ENCODE assay signal across 8 mouse cellular contexts in the genomic region with DNA sequence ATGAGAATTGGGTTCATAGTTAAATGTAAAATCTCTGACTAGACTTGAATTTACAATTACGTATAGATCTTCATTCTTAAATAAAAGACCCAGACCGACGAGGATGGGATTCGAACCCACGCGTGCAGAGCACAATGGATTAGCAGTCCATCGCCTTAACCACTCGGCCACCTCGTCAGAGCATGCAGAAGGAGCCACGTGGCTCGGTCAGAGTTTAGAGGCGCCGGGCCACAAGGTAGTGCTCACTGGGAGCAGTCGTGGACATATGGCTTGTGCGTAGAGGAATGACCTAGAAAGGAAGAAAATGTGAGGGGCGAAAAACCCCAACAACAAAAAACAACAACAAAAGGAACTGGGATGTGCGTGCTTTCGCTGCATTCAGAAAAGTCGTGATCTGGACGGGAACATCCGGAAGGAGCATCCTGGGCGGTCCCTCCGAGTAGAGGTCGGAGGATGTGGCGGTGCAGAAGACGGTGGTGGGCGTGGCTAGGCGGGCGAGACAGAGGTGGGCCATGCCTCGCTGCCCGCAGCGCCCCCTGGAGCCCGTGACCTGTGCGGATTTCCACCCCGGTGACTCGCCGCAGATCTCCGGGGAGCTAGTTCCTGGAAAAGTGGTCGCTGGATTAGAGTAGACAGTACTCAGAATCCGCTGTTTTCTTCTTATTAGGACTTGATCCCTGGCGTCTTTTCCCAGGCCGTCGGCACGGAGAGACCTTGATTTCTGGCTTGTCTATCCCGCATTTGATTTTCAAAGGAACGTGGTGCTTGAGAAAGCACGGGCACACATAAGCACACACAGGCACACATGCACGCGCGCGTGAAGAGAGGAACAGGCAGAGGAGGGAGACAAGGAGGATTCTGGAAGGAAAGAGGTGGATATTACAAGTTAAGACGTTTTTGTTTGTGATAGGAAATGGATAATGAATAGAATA. TPM values are rescaled to one million over a fixed set of nuclear protein-coding genes. Genes with fewer than 3 reads are reported as not detected.
DNase-seq lines count a peak whose midpoint lies in the region; ATAC-seq and TF ChIP-seq lines count a peak whose summit lies in the region.

No protein-coding gene starts in this region.

- peak overlapping the region; percentile 53 for H3K9ac ChIP-seq in hindbrain, embryonic 11.5 days (ENCODE audit: low read depth, low read length)
- H3K9ac ChIP-seq in lung, postnatal 0 days (replicated peaks; ENCODE audit: low read depth), result peak overlapping the region; percentile 32; the same call in 1 of the 2 replicates

- H3K36me3 ChIP-seq in hindbrain, embryonic 11.5 days (ENCODE audit: control insufficient read depth, insufficient read depth, low read length), result no peaks in the 10 kb centered on the region
- no peaks in the 10 kb centered on the region for H3K36me3 ChIP-seq in lung, postnatal 0 days (ENCODE audit: insufficient read depth, low read length)

- H3K27ac ChIP-seq in hindbrain, embryonic 11.5 days (ENCODE audit: low read depth, low read length), result peak overlapping the region; percentile 66
- H3K27ac ChIP-seq in lung, postnatal 0 days (ENCODE audit: low read length), result peak overlapping the region; percentile 65

- peak overlapping the region; percentile 34 for H3K4me3 ChIP-seq in hindbrain, embryonic 11.5 days (ENCODE audit: low read depth, low read length)
- peak overlapping the region; percentile 42 for H3K4me3 ChIP-seq in lung, postnatal 0 days (ENCODE audit: low read depth, low read length)

- no peak for TF ChIP-seq EP300 in lung, postnatal 0 days (IDR thresholded peaks at IDR 0.05)

- TF ChIP-seq CTCF in lung, postnatal 0 days (IDR thresholded peaks at IDR 0.05), result peak; percentile 89

- no peaks in the 10 kb centered on the region for H3K9me3 ChIP-seq in hindbrain, embryonic 11.5 days (ENCODE audit: control insufficient read depth, low read length)
- no peaks in the 10 kb centered on the region for H3K9me3 ChIP-seq in lung, postnatal 0 days (ENCODE audit: low read length)

- peak; percentile 96 for ATAC-seq in hindbrain, embryonic 11.5 days (ENCODE audit: low FRiP score)
- ATAC-seq in lung, postnatal 0 days, result peak; percentile 97

- no peaks in the 10 kb centered on the region for H3K4me1 ChIP-seq in hindbrain, embryonic 11.5 days (replicated peaks; ENCODE audit: control insufficient read depth, insufficient read depth, low read length)
- 0 out of 2 replicates have a peak, but pooled peaks cover 2% of the 10 kb centered on the region for H3K4me1 ChIP-seq in lung, postnatal 0 days (ENCODE audit: insufficient read depth, low read depth, low read length)

- peak; percentile 96 for DNase-seq in Muller cell, postnatal 12 days (ENCODE audit: inconsistent ontology term)
- DNase-seq in cerebellum, adult 9-11 months, result peak; percentile 74
- peak; percentile 70 to 93 for DNase-seq in frontal cortex, adult 2 months (ENCODE audit: extremely low spot score in 1 of 2, low spot score in 1 of 2)
- DNase-seq in hindbrain, embryonic 11.5 days (ENCODE audit: low spot score), result peak; percentile 97
- peak; percentile 86 to 91 for DNase-seq in layer of hippocampus, postnatal 10 days (ENCODE audit: low spot score in 2 of 2)
- DNase-seq in lung, postnatal 0 days (ENCODE audit: low spot score), result peak; percentile 97
- DNase-seq in ovary, postnatal 10 days (ENCODE audit: low spot score), result peak; percentile 69
- DNase-seq in thymus, postnatal 0 days (ENCODE audit: low spot score), result peak; percentile 92

- WGBS in hindbrain, embryonic 11.5 days, result under 1% methylated on average over 52 of the region's 52 CpGs
- WGBS in lung, postnatal 0 days, result under 1% methylated on average over 50 of the region's 52 CpGs

- no peaks in the 10 kb centered on the region for H3K27me3 ChIP-seq in hindbrain, embryonic 11.5 days (ENCODE audit: control insufficient read depth, insufficient read depth, low read length)
- no peaks in the 10 kb centered on the region for H3K27me3 ChIP-seq in lung, postnatal 0 days (replicated peaks; ENCODE audit: insufficient read depth, low read length)

- H3K4me2 ChIP-seq in hindbrain, embryonic 11.5 days (replicated peaks; ENCODE audit: low read depth, low read length), result peak overlapping the region; percentile 32
- H3K4me2 ChIP-seq in lung, postnatal 0 days (replicated peaks; ENCODE audit: low read depth, low read length), result peak overlapping the region; percentile 71

RNA-seq across cellular contexts. Expression of gene Hist1h2bj, which starts 7.8 kb away (rescaled TPM):
- polyA plus RNA-seq in frontal cortex, adult 2 months (2012; rRNA removed), result 0.78 and 1.6 TPM in 2 replicates
- polyA plus RNA-seq in hindbrain, embryonic 11.5 days (2014; fragmentation: Nextera tagmentation; extraction: Ambion mirVana), result 14.0 and 15.2 TPM in 2 replicates
- 10 to 100 TPM; 29.4 to 36.1 TPM for total RNA-seq in layer of hippocampus, postnatal 10 days (2021)
- polyA plus RNA-seq in lung, postnatal 0 days (2015; fragmentation: Nextera tagmentation; extraction: Ambion mirVana), result 1.0 and 1.5 TPM in 2 replicates
- polyA plus RNA-seq in thymus, postnatal 0 days (2015; fragmentation: Nextera tagmentation; extraction: Ambion mirVana), result 74.2 and 89.3 TPM in 2 replicates

RNA-seq across cellular contexts. Expression of gene Hist1h2ag, which starts 8.1 kb away (rescaled TPM):
- 0.36 and 0.38 TPM in 2 replicates for polyA plus RNA-seq in frontal cortex, adult 2 months (2012; rRNA removed)
- polyA plus RNA-seq in hindbrain, embryonic 11.5 days (2014; fragmentation: Nextera tagmentation; extraction: Ambion mirVana), result 58.7 and 60.3 TPM in 2 replicates
- 10 to 100 TPM; 33.8 to 36.8 TPM for total RNA-seq in layer of hippocampus, postnatal 10 days (2021)
- 2.7 TPM in 1 of 2 replicates, not detected in the other for polyA plus RNA-seq in lung, postnatal 0 days (2015; fragmentation: Nextera tagmentation; extraction: Ambion mirVana)
- 178 and 206 TPM in 2 replicates for polyA plus RNA-seq in thymus, postnatal 0 days (2015; fragmentation: Nextera tagmentation; extraction: Ambion mirVana)

RNA-seq across cellular contexts. Expression of gene Hist1h4i, which starts 9.7 kb away (rescaled TPM):
- 12.2 and 13.3 TPM in 2 replicates for polyA plus RNA-seq in frontal cortex, adult 2 months (2012; rRNA removed)
- polyA plus RNA-seq in hindbrain, embryonic 11.5 days (2014; fragmentation: Nextera tagmentation; extraction: Ambion mirVana), result 31.2 and 31.4 TPM in 2 replicates
- 10 to 100 TPM; 51.2 to 53.7 TPM for total RNA-seq in layer of hippocampus, postnatal 10 days (2021)
- 4.1 and 4.6 TPM in 2 replicates for polyA plus RNA-seq in lung, postnatal 0 days (2015; fragmentation: Nextera tagmentation; extraction: Ambion mirVana)
- 37.1 and 39.2 TPM in 2 replicates for polyA plus RNA-seq in thymus, postnatal 0 days (2015; fragmentation: Nextera tagmentation; extraction: Ambion mirVana)

RNA-seq across cellular contexts. Expression of gene Hist1h2bk, which starts 15.2 kb away (rescaled TPM):
- 0.36 and 0.65 TPM in 2 replicates for polyA plus RNA-seq in frontal cortex, adult 2 months (2012; rRNA removed)
- polyA plus RNA-seq in hindbrain, embryonic 11.5 days (2014; fragmentation: Nextera tagmentation; extraction: Ambion mirVana), result 7.2 and 10.2 TPM in 2 replicates
- total RNA-seq in layer of hippocampus, postnatal 10 days (2021), result 10 to 100 TPM; 73.9 to 80.0 TPM
- 0.45 and 0.81 TPM in 2 replicates for polyA plus RNA-seq in lung, postnatal 0 days (2015; fragmentation: Nextera tagmentation; extraction: Ambion mirVana)
- polyA plus RNA-seq in thymus, postnatal 0 days (2015; fragmentation: Nextera tagmentation; extraction: Ambion mirVana), result 25.8 and 33.9 TPM in 2 replicates

RNA-seq across cellular contexts. Expression of gene Hist1h2ah, which starts 15.5 kb away (rescaled TPM):
- 0.80 TPM in 1 of 2 replicates, not detected in the other for polyA plus RNA-seq in frontal cortex, adult 2 months (2012; rRNA removed)
- 8.4 and 11.9 TPM in 2 replicates for polyA plus RNA-seq in hindbrain, embryonic 11.5 days (2014; fragmentation: Nextera tagmentation; extraction: Ambion mirVana)
- total RNA-seq in layer of hippocampus, postnatal 10 days (2021), result 10 to 100 TPM; 64.1 to 78.6 TPM
- 4.2 and 5.2 TPM in 2 replicates for polyA plus RNA-seq in lung, postnatal 0 days (2015; fragmentation: Nextera tagmentation; extraction: Ambion mirVana)
- 49.6 and 71.7 TPM in 2 replicates for polyA plus RNA-seq in thymus, postnatal 0 days (2015; fragmentation: Nextera tagmentation; extraction: Ambion mirVana)

Comparison
In these comparisons a context has a peak if more than half of its experiments do, and no peak if none do; other contexts are left out.
1. Peak in every context shown above with its lines: DNase-seq, ATAC-seq, H3K4me3 ChIP-seq and H3K27ac ChIP-seq.
2. RNA of gene Hist1h2ag, which starts 8.1 kb away (polyA plus RNA-seq): 178 to 206 TPM in thymus, postnatal 0 days and 58.7 to 60.3 TPM in hindbrain, embryonic 11.5 days; 2.7 TPM in lung, postnatal 0 days and 0.36 to 0.38 TPM in frontal cortex, adult 2 months; every median in the first group is over 10 times any median in the second.